ENCODE assay signal across 9 mouse cellular contexts in genomic region chr8:84637946-84638554, GRCm38 (mm10). TPM values are rescaled to one million over a fixed set of nuclear protein-coding genes. Genes with fewer than 3 reads are reported as not detected.
DNase-seq lines count a peak whose midpoint lies in the region; ATAC-seq and TF ChIP-seq lines count a peak whose summit lies in the region.
"Had no signal": no experiment of that assay in that cellular context is flagged by ENCODE, and none has a peak within 500 bp of the region (broad histone marks: within the 10 kb centered on the region; RNA-seq: fewer than 3 reads in every experiment).

No protein-coding gene starts in this region.

- peak overlapping the region; percentile 39 for H3K4me3 ChIP-seq in C2C12 (ENCODE audit: insufficient read depth, poor library complexity, severe bottlenecking)
- H3K4me3 ChIP-seq in liver, embryonic 16.5 days (ENCODE audit: low read depth, low read length): peak overlapping the region; percentile 74
- no peak overlapping the region; the same call in 1 of the 2 replicates for H3K4me3 ChIP-seq in left cerebral cortex, adult 2 months

- no peaks in the 10 kb centered on the region for H3K79me3 ChIP-seq in C2C12 (ENCODE audit: low read depth)

- ATAC-seq in cerebellum, adult (ENCODE audit: insufficient number of reproducible peaks, low FRiP score, low TSS enrichment): no peak
- no peak for ATAC-seq in liver, embryonic 16.5 days (ENCODE audit: low read depth)
- ATAC-seq: Patski had no signal

- H3K36me3 ChIP-seq in C2C12 (ENCODE audit: control insufficient read depth, insufficient read depth): no peaks in the 10 kb centered on the region
- H3K36me3 ChIP-seq in liver, embryonic 16.5 days (ENCODE audit: control insufficient read depth, insufficient read depth): no peaks in the 10 kb centered on the region

- peak; percentile 67 for DNase-seq in cerebellum, adult 9-10 months
- peak; percentile 56 for DNase-seq in forelimb bud, embryonic 11.5 days (ENCODE audit: low read depth, low spot score)
- no peak for DNase-seq in left cerebral cortex, adult 8-10 months (ENCODE audit: low spot score in 2 of 2)
- DNase-seq in natural killer cell, adult 2 months (ENCODE audit: low spot score in 2 of 2): no peak
- DNase-seq in left cerebral cortex, adult 2 months (ENCODE audit: extremely low spot score in 1 of 2, low spot score in 2 of 2): no peak

- peak overlapping the region; percentile 96 for H3K4me2 ChIP-seq in liver, embryonic 16.5 days (ENCODE audit: low read depth, low read length)

- H3K27ac ChIP-seq in liver, embryonic 16.5 days (ENCODE audit: low read length): no peak overlapping the region
- no peak overlapping the region; the same call in 1 of the 2 replicates for H3K27ac ChIP-seq in left cerebral cortex, adult 2 months

- no peaks in the 10 kb centered on the region for H3K9me3 ChIP-seq in liver, embryonic 16.5 days (replicated peaks; ENCODE audit: control insufficient read depth, low read length)

- H3ac ChIP-seq in C2C12 (ENCODE audit: control insufficient read depth, insufficient read length, low read depth): peak overlapping the region; percentile 61

- intact Hi-C loops in left cerebral cortex, adult 2 months (cut with DNase I): loop anchor here (2.0 kb wide), 2 partner anchors 25 to 175 kb away; partner anchors contain the start of gene Ier2

- peak overlapping the region; percentile 76 for H3K9ac ChIP-seq in liver, embryonic 16.5 days (ENCODE audit: low read depth, low read length)

- H3K79me2 ChIP-seq in C2C12 (ENCODE audit: control insufficient read depth, insufficient read depth): no peaks in the 10 kb centered on the region

- no peak for TF ChIP-seq CTCF in C2C12 (IDR thresholded peaks at IDR 0.05; ENCODE audit: control insufficient read depth, insufficient read depth, insufficient read length)
- no peak for TF ChIP-seq CTCF in left cerebral cortex, adult 2 months (IDR thresholded peaks at IDR 0.05)

- WGBS in liver, embryonic 16.5 days (ENCODE audit: insufficient replicate concordance): 45% methylated on average over 8 of the region's 8 CpGs

- peaks cover 16% of the 10 kb centered on the region for H3K4me1 ChIP-seq in liver, embryonic 16.5 days (ENCODE audit: control insufficient read depth, low read depth, low read length)

- no peaks in the 10 kb centered on the region for H3K27me3 ChIP-seq in C2C12 (ENCODE audit: control insufficient read depth, insufficient read depth, insufficient read length)
- peaks cover 16% of the 10 kb centered on the region for H3K27me3 ChIP-seq in liver, embryonic 16.5 days (ENCODE audit: control insufficient read depth, insufficient read depth, low read depth, low read length)
- H3K27me3 ChIP-seq: Patski had no signal

TF ChIP-seq in C2C12, 6 proteins besides CTCF, POLR2A, EP300 and RAD21:
- TF ChIP-seq MAX (IDR thresholded peaks at IDR 0.05): no peak
- TF ChIP-seq USF1 (IDR thresholded peaks at IDR 0.05; ENCODE audit: low read depth): no peak
- TF ChIP-seq FOSL1 (IDR thresholded peaks at IDR 0.05; ENCODE audit: insufficient read depth, low read length, poor library complexity, severe bottlenecking): no peak
- no peak for TF ChIP-seq MYOG (IDR thresholded peaks at IDR 0.05; ENCODE audit: control insufficient read depth, extremely low read depth, insufficient read length)
- TF ChIP-seq MYOD1 (IDR thresholded peaks at IDR 0.05; ENCODE audit: control insufficient read depth, insufficient read length, low read depth): no peak
- no peak for TF ChIP-seq CEBPB (IDR thresholded peaks at IDR 0.05; ENCODE audit: low read depth)

RNA-seq across cellular contexts. Expression of gene Ier2, which starts 24.6 kb away (rescaled TPM):
- polyA plus RNA-seq in C2C12 (2012; fragmentation: generic; extraction: Trizol): 61.4 TPM
- polyA plus RNA-seq in liver, embryonic 16.5 days (2015; fragmentation: Nextera tagmentation; extraction: Ambion mirVana): 17.3 and 20.3 TPM in 2 replicates
- 10 to 100 TPM in 2 of 4 experiments, 1 to 10 TPM in 2; 5.9 to 15.8 (median 8.9) TPM for total RNA-seq in left cerebral cortex, adult 8-10 months (2022)
- total RNA-seq in left cerebral cortex, adult 2 months (2021): 10 to 100 TPM; 17.5 to 17.9 TPM

RNA-seq across cellular contexts. Expression of gene Trmt1, which starts 48.1 kb away (rescaled TPM):
- 117 TPM for polyA plus RNA-seq in C2C12 (2012; fragmentation: generic; extraction: Trizol)
- polyA plus RNA-seq in liver, embryonic 16.5 days (2015; fragmentation: Nextera tagmentation; extraction: Ambion mirVana): 27.3 and 27.7 TPM in 2 replicates
- total RNA-seq in left cerebral cortex, adult 8-10 months (2022): 100 to 1,000 TPM; 101 to 105 (median 103) TPM
- total RNA-seq in left cerebral cortex, adult 2 months (2021): 100 to 1,000 TPM; 108 to 115 TPM

RNA-seq across cellular contexts. Expression of gene Nacc1, which starts 49.6 kb away (rescaled TPM):
- 81.5 TPM for polyA plus RNA-seq in C2C12 (2012; fragmentation: generic; extraction: Trizol)
- polyA plus RNA-seq in liver, embryonic 16.5 days (2015; fragmentation: Nextera tagmentation; extraction: Ambion mirVana): 5.4 and 6.3 TPM in 2 replicates
- total RNA-seq in left cerebral cortex, adult 8-10 months (2022): 10 to 100 TPM; 88.5 to 97.6 (median 93.9) TPM
- 10 to 100 TPM; 95.5 to 96.8 TPM for total RNA-seq in left cerebral cortex, adult 2 months (2021)

Comparison
In these comparisons a context has a peak if more than half of its experiments do, and no peak if none do; other contexts are left out.
1. DNase-seq: peak in cerebellum, adult 9-10 months (single experiment) and forelimb bud, embryonic 11.5 days (single experiment); none in left cerebral cortex, adult 8-10 months (0 of 2), natural killer cell, adult 2 months (0 of 2) and left cerebral cortex, adult 2 months (0 of 2).